Mouse (Mus musculus) heart, adult 2 months (tissue): ENCODE measurements around the gene Ssbp4. TPM values are rescaled to one million over a fixed set of nuclear protein-coding genes. Genes with fewer than 3 reads are reported as not detected.

ENCODE experiments used
- DNase-seq, 2 experiments: peaks; one replicate each; pipeline ENCODE4 v3.0.0; 2021
- H3K27ac ChIP-seq: fragments of 200-600 bp; 2 replicates; pipeline ENCODE4 v1.8.1; 2022
- H3K27me3 ChIP-seq: fragments of 200-500 bp; 2 replicates; pipeline ENCODE4 v1.6.1; 2012; ENCODE audit warnings: mild to moderate bottlenecking, low read length, inconsistent platforms, mixed read lengths; ENCODE audit not compliant: control insufficient read depth, insufficient read depth
- H3K36me3 ChIP-seq: fragments of 200-500 bp; 2 replicates; pipeline ENCODE4 v1.6.1; 2012; ENCODE audit warnings: low read length, inconsistent platforms; ENCODE audit not compliant: control insufficient read depth, insufficient read depth
- H3K4me1 ChIP-seq: fragments of 200-500 bp; 2 replicates; pipeline ENCODE4 v1.6.1; 2011; ENCODE audit warnings: low read length; ENCODE audit not compliant: control insufficient read depth, insufficient read depth
- H3K4me3 ChIP-seq: fragments of 200-600 bp; 2 replicates; pipeline ENCODE4 v1.8.1; 2022
- H3K79me2 ChIP-seq: fragments of 200-500 bp; replicated peaks from 2 replicates; pipeline ENCODE4 v1.6.1; 2012; ENCODE audit warnings: mild to moderate bottlenecking, inconsistent platforms, low read length, moderate library complexity, mixed read lengths; ENCODE audit not compliant: control insufficient read depth, insufficient read depth
- H3K9ac ChIP-seq: fragments of 200-500 bp; 2 replicates; pipeline ENCODE4 v1.6.1; 2012; ENCODE audit warnings: low read depth, mild to moderate bottlenecking, control low read depth, inconsistent platforms, low read length, mixed read lengths
- CTCF ChIP-seq: fragments of 200-600 bp; IDR thresholded peaks from 2 replicates; pipeline ENCODE4 v1.8.1; 2022; ENCODE audit warnings: antibody characterized with exemption, mild to moderate bottlenecking, moderate library complexity
- EP300 ChIP-seq: fragments of 200-500 bp; IDR thresholded peaks from 2 replicates; pipeline ENCODE4 v1.6.1; 2011; ENCODE audit warnings: low read depth, low read length, control low read depth; ENCODE audit not compliant: insufficient read depth
- POLR2A ChIP-seq: fragments of 200-500 bp; IDR thresholded peaks from 2 replicates; pipeline ENCODE4 v1.6.1; 2011; ENCODE audit warnings: mild to moderate bottlenecking, low read depth, low read length, control low read depth; ENCODE audit not compliant: insufficient read depth
- WGBS: fragments of 180-500 bp; shearing (Covaris S2); methylation state at CpG from one replicate; pipeline ENCODE4 v1.1.7; 2018; 5-methylcytosine and 5-hydroxymethylcytosine counted together
- intact Hi-C: fragments of 180-260 bp; cut with DNase I; formaldehyde crosslinking; loops from one replicate; pipeline ENCODE4 v1.15.1; 2025
- polyA plus RNA-seq: library from polyadenylated mRNA; depleted of rRNA; stranded (reverse); fragments of >200 nt; gene quantifications from 2 replicates; pipeline ENCODE4 v1.2.3, GENCODE M21; 2012
- total RNA-seq, 2 experiments: library from RNA; stranded (reverse); gene quantifications; 2 replicates each; pipeline ENCODE4 v1.2.3; 2021

Gene Ssbp4
- total and polyA plus RNA-seq, 3 experiments = 34.6 to 72.8 (median 35.8) TPM

DNA sequence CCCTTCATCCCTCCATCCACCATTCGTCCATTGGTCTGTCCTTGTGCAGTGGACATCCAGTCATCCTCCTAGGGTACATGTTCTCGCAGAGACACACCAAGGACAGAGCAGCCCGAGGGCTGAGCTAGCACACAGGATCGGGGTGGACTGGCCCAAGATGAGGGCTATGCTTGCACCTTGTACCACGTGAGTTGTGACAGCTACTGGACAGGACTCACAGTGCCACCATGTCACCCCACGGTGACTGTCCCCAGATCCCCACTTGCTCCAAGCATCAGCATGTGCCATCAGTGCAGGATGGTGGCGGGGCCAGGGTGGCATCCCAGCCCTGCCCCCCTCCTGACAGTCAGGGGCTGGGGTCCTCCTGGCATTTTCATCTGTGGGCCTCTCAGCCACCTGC, 4.1 kb downstream of the Ssbp4 start:
- H3K4me1 ChIP-seq = peaks cover 11% of the 10 kb centered on the region

DNA sequence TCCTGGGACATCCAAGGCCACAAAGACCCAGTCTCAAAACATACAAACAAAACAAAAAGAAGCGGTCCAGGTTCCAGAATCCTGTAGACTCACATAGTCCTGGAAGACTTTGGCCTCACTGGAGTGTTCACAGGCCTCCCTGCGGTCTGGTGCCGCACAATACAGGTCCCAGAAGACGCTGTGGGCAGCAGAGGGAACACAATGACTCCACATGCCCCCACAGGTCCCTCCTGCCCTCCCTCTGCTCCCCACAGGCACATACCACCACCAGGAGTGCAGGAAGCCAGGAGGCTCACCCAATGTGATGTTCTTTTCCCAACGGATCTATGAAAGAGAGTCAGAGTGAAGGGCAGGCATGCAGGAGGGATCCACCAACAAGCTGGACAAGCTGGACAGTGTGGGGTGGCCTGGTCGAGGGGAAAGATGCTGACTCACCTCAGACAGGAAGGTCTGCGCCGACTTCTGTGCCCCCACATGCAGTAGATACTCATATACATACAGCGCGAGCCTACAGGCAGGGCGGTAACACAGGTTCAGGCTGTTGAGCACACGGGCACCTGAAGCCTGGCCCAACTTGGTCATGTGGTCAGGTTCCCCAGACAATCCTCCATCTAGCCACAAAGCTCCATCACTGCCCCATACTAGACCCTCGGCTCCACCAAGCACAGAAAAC, 6.4 kb downstream of the Ssbp4 start:
- Histone ChIP-seq H3K36me3 (no peaks in the 10 kb centered on the region), H3K79me2 (no peaks in the 10 kb centered on the region), H3K27me3 (no peaks in the 10 kb centered on the region), H3K27ac (no peak overlapping the region), H3K9ac (no peak overlapping the region), H3K4me1 (peaks cover 4% of the 10 kb centered on the region), H3K4me3 (no peak overlapping the region)
- no peak for TF ChIP-seq POLR2A
- TF ChIP-seq EP300 = no peak
- no peak for TF ChIP-seq CTCF
- WGBS = 96% methylated on average over 13 of the region's 13 CpGs
- peak in 1 of 2 experiments; percentile 16 for DNase-seq
- intact Hi-C loops = no loop called here

More for the DNA sequence above, 4.1 kb downstream of the Ssbp4 start:
- TF ChIP-seq CTCF (no peak), POLR2A (no peak)
- no peak overlapping the region for H3K27ac ChIP-seq
- intact Hi-C loops = no loop called here
- DNase-seq = peak in 1 of 2 experiments; percentile 20
- H3K4me3 ChIP-seq = no peak overlapping the region
- H3K9ac ChIP-seq = no peak overlapping the region
- H3K36me3 ChIP-seq = no peaks in the 10 kb centered on the region
- WGBS = 83% methylated on average over 7 of the region's 7 CpGs
- H3K27me3 ChIP-seq = no peaks in the 10 kb centered on the region
- H3K79me2 ChIP-seq = no peaks in the 10 kb centered on the region

DNA sequence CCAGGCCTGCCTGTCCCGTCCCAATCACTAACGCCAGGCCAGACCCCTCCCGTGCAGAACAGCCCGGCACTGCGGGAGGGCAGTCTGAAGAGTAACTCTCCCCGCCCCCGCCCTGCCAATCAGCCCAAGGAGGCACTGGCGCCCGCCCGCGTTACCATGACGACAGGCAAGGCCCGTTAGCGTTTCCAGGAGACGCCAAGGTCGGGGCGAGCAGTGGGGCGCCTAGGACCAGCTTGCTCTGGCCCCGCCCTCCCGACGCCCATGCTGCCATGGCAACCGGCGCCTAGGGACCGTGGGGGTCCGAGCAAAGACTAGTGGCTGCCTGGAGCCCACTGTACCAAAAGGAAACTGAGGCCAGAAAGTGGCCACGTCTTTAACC, 7.4 kb downstream of the Ssbp4 start:
- intact Hi-C loops = no loop called here
- Histone ChIP-seq H3K9ac (no peak overlapping the region), H3K79me2 (no peaks in the 10 kb centered on the region), H3K27me3 (no peaks in the 10 kb centered on the region), H3K4me3 (no peak overlapping the region), H3K36me3 (no peaks in the 10 kb centered on the region), H3K4me1 (peaks cover 4% of the 10 kb centered on the region), H3K27ac (no peak overlapping the region)
- TF ChIP-seq CTCF (no peak), POLR2A (no peak), EP300 (no peak)
- 8% methylated on average over 26 of the region's 26 CpGs for WGBS
- DNase-seq = peak; percentile 71 to 82

DNA sequence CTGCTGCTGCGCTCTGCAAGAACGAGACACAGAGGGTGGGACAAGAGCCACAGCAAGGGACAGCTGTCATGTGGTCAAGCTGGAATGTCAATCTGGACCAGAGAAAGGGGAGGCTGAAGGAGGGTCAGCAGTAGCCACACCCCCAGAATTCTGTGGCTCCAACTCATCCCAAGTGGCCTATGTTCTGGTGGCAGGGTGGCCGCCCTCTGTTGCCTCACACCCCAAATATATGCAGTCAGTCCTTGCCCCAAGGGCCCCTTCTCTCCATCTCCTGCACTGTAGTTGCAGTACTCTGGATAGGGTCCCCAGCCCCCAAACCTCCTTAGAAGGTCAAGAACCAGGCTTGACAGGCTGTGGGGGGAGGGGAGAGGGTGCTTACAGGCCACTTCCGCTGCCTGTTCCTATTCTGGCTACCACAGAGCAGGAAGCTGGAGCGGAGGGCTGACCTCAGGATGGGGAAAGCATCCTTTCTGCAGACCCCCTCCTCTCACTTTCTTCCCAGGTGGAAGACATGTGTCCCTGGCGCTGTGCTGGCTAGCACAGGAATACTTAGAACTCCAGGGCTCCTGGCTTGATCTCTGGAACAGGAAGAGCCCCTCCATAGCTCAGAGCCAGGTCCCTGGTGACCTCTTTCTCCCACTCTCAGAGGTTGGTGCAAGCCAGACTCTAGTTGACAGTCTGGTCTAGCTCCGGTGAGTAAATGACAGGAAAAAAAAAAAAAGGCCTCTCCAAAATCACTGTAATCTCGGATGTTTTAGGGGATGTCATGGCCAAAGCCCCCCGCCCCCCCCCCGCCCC, 8.0 kb downstream of the Ssbp4 start:
- H3K4me3 ChIP-seq = no peak overlapping the region
- peak; percentile 52 to 57 for DNase-seq
- TF ChIP-seq EP300 = no peak
- no peak for TF ChIP-seq CTCF
- TF ChIP-seq POLR2A = no peak
- H3K9ac ChIP-seq = no peak overlapping the region
- H3K36me3 ChIP-seq = no peaks in the 10 kb centered on the region
- H3K4me1 ChIP-seq = peaks cover 4% of the 10 kb centered on the region
- H3K27me3 ChIP-seq = no peaks in the 10 kb centered on the region
- intact Hi-C loops = no loop called here
- 35% methylated on average over 10 of the region's 10 CpGs for WGBS
- no peaks in the 10 kb centered on the region for H3K79me2 ChIP-seq
- peak overlapping the region; percentile 62 for H3K27ac ChIP-seq

DNA sequence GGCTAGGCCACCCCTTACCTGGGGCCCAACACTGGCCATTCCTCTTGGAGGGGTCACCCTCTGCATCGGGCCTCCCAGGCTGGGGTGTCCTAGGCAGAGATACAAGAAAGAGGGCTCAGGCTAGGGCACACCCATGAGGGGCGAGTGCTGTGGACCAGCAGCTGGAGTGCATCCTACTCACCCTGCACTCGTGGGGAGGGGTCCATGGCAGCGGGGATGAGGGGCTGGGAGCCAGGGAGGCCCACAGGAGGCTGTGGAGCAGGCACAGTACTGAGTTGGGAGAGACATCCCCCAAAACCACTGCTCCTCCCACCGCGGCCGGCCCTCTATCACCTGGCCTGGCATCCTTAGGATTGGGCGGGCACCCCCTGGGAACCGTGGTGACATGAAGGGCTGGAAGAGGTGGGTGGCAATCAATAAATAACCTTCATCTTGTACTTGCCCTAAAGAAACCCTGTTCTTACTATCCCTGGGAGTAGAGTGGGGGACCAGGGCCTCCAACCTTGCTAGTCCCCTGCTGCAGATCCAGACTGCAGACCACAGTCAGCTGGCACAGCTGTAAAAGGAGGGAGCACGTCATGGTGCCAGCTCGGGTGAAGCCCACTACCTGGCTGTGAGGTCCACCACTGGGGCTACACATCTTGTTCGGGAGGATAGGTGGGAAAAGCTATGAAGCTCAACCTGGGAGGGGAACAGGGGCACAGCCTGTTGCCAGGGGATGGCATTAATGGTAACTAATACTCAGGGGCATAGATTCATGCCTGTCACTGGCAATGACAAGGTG, 9.0 kb downstream of the Ssbp4 start:
- Histone ChIP-seq H3K4me1 (peaks cover 4% of the 10 kb centered on the region), H3K9ac (no peak overlapping the region), H3K27ac (no peak overlapping the region), H3K79me2 (no peaks in the 10 kb centered on the region), H3K4me3 (no peak overlapping the region), H3K27me3 (no peaks in the 10 kb centered on the region), H3K36me3 (no peaks in the 10 kb centered on the region)
- intact Hi-C loops = loop anchor here (10.0 kb wide), 1 partner anchor 55 kb away; no protein-coding TSS in a partner anchor
- no peak for TF ChIP-seq POLR2A
- TF ChIP-seq CTCF = no peak
- no peak for TF ChIP-seq EP300
- 86% methylated on average over 12 of the region's 12 CpGs for WGBS
- DNase-seq = peak in 1 of 2 experiments; percentile 22

DNA sequence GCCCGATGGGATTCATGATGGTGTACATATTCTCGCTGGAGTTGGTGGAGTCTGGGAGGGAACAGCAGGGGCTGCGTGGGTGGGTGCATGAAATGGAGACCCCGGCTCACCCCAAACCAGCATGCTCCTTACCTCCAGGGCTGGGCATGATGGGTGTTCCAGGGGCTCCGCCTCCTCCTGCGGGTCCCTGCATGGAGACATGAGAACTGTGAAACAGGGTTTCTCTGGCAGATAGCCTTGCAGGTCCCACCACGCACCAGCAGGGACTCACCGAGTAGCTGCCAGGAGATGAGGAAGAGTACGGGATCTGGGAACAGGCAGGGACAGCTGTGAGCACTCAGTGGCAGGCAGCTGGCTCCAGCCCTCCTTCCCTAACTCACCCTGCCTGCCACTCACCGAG, 9.9 kb downstream of the Ssbp4 start:
- no peak for DNase-seq
- TF ChIP-seq CTCF (no peak), POLR2A (no peak), EP300 (no peak)
- WGBS = 61% methylated on average over 10 of the region's 10 CpGs
- H3K36me3 ChIP-seq = no peaks in the 10 kb centered on the region
- no peaks in the 10 kb centered on the region for H3K79me2 ChIP-seq
- no peak overlapping the region for H3K9ac ChIP-seq
- intact Hi-C loops = loop anchor here (10.0 kb wide), 1 partner anchor 54 kb away; no protein-coding TSS in a partner anchor
- no peak overlapping the region for H3K4me3 ChIP-seq
- peaks cover 4% of the 10 kb centered on the region for H3K4me1 ChIP-seq
- no peak overlapping the region for H3K27ac ChIP-seq
- no peaks in the 10 kb centered on the region for H3K27me3 ChIP-seq
